Mouse (Mus musculus) limb, embryonic 12.5 days (tissue): ENCODE data around the gene Tpt1. TPM values are rescaled to one million over a fixed set of nuclear protein-coding genes. Genes with fewer than 3 reads are reported as not detected.
"Not testable (repeated sequence)": the region's sequence is repeated elsewhere in the genome, so short reads cannot be mapped to it uniquely, and the experiment has no call there.

Experiments used
- ATAC-seq: fragments of 200-750 bp; cut with Nextera tagmentation; 2 replicates; pipeline ENCODE4 v1.8.0; 2017; ENCODE audit warnings: low read depth, moderate TSS enrichment; ENCODE audit not compliant: insufficient number of reproducible peaks, insufficient read depth, low FRiP score, low TSS enrichment
- H3K27ac ChIP-seq: fragments of 300-500 bp; sonication (generic); 2 replicates; pipeline ENCODE4 v1.5.1; 2016; ENCODE audit warnings: mild to moderate bottlenecking, moderate library complexity
- H3K27me3 ChIP-seq: fragments of 300-500 bp; sonication (generic); 2 replicates; pipeline ENCODE4 v1.6.1; 2016; ENCODE audit warnings: mild to moderate bottlenecking, moderate library complexity
- H3K36me3 ChIP-seq: fragments of 300-500 bp; sonication (generic); 2 replicates; pipeline ENCODE4 v1.6.1; 2016; ENCODE audit warnings: mild to moderate bottlenecking, moderate library complexity
- H3K4me1 ChIP-seq: fragments of 300-500 bp; sonication (generic); replicated peaks from 2 replicates; pipeline ENCODE4 v1.6.1; 2016
- H3K4me2 ChIP-seq: fragments of 300-500 bp; sonication (generic); 2 replicates; pipeline ENCODE4 v1.6.1; 2016; ENCODE audit warnings: mild to moderate bottlenecking, moderate library complexity
- H3K4me3 ChIP-seq: fragments of 300-500 bp; sonication (generic); replicated peaks from 2 replicates; pipeline ENCODE4 v1.5.1; 2016; ENCODE audit warnings: mild to moderate bottlenecking
- H3K9ac ChIP-seq: fragments of 300-500 bp; sonication (generic); replicated peaks from 2 replicates; pipeline ENCODE4 v1.6.1; 2016; ENCODE audit warnings: mild to moderate bottlenecking, moderate library complexity
- H3K9me3 ChIP-seq: fragments of 300-500 bp; sonication (generic); 2 replicates; pipeline ENCODE4 v1.6.1; 2016; ENCODE audit warnings: mild to moderate bottlenecking, moderate library complexity
- WGBS: fragments of 180-500 bp; shearing (Covaris S2); methylation state at CpG from one replicate; pipeline ENCODE4 v1.1.7; 2016; 5-methylcytosine and 5-hydroxymethylcytosine counted together
- polyA plus RNA-seq: library from polyadenylated mRNA; unstranded; fragments of >200 nt; fragmentation: Nextera tagmentation; extraction: Ambion mirVana; gene quantifications from 2 replicates; pipeline ENCODE4 v1.2.1, GENCODE M21; 2016

The Tpt1 gene
- polyA plus RNA-seq, 1 experiment from 2014 or later = 1,047 TPM

DNA sequence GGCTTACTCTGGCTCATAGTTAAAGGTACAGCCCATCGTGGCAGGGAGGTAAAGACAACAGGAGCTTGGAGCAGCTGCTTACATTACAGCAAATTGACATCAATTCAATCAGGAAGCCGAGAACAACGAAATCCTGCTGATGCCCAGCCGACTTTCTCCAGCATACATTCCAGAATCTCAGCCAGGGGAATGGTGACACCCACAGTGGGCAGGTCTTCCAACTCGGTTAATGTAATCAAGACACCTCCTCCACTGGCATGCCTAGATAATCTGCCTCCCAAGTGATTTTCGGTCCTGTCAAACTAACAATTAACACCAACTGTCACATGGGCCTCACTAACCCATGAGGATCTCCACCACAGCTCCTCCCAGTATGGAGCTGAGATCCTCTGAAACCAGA, 17.8 kb downstream of the Tpt1 start:
- Histone ChIP-seq H3K4me2 (no peak overlapping the region), H3K4me3 (no peak overlapping the region), H3K9me3 (peaks cover 6% of the 10 kb centered on the region; the same call in 1 of the 2 replicates), H3K9ac (no peak overlapping the region), H3K27me3 (no peaks in the 10 kb centered on the region), H3K27ac (no peak overlapping the region), H3K36me3 (no peaks in the 10 kb centered on the region), H3K4me1 (peaks cover 10% of the 10 kb centered on the region)
- no peak for ATAC-seq
- WGBS = 92% methylated on average over 6 of the region's 6 CpGs

DNA sequence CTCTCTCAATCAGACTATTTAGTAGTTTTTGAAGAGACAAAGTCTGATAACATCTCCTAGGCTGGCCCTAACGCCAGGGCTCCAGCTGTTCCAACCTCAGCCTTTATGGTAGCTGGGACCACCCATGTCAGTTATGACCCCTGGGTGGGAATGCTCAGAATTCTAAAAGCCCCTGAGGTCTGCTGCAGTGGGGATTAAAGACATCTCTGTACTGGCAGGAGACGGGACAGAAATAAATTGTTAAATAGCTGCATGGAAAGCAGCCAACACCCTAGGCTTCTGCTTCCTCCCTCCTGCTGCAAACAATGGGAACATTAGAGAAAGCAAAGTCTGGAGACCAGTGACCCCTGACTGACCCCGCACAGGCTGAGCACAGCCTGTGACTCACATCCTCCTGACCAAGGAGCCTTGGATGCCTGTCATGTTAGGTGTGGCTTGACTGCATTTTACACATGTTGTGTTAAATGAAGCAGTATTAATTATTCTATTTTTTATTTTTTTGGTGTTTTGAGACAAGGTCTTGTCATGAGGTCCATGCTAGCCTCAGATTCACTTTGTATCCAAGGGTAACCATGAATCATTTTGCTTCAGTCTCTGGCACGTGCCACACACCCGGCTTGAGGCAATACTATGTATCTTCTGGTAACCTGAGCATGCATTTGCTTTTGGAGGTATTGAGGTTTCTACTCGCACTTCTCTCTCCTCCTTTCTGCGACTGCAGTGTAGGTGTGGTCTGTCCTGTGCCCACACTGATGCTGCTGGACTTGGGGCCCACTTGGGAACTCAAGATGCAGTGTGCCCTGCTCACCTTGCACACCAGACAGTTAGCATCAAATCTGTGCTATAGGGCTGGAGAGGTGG, 18.9 kb downstream of the Tpt1 start:
- no peaks in the 10 kb centered on the region for H3K27me3 ChIP-seq
- peaks cover 10% of the 10 kb centered on the region for H3K4me1 ChIP-seq
- no peak overlapping the region for H3K4me2 ChIP-seq
- H3K9me3 ChIP-seq = peaks cover 6% of the 10 kb centered on the region; the same call in 1 of the 2 replicates
- H3K27ac ChIP-seq = peak overlapping the region; percentile 79
- no peaks in the 10 kb centered on the region for H3K36me3 ChIP-seq
- ATAC-seq = peak; percentile 83
- H3K9ac ChIP-seq = no peak overlapping the region
- WGBS = 32% methylated on average over 7 of the region's 7 CpGs
- no peak overlapping the region for H3K4me3 ChIP-seq

DNA sequence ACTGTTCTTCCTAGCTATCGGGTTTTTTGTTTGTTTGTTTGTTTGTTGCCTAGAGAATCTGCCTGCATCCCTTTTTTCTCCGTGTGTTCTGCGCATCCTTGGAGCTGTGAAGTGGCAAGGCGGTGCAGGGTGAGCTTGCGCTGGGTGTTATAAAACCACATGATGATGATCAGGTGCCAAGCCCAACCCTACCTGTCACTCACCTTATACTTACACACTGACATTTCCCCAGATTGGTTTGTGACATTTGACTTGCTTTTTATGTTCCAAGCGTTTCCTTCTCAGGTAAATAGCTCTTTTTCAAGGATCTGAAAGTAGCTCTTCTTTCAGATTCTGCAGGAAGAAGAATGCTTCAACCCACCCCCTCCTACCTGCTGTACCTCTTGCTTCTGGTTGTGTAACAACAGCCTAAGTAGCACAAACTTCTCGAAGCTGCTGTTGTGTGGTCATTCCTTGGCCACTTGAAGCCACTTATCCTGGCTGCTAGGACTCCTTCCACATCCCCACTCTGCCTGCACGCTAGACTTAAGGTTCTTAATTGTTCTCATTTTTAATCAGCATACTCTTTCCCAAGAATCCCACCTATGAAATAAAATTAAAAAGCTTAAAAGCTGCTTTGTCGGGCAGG, 21.9 kb downstream of the Tpt1 start:
- no peak overlapping the region for H3K4me2 ChIP-seq
- 76% methylated on average over 9 of the region's 9 CpGs for WGBS
- H3K4me1 ChIP-seq = peaks cover 10% of the 10 kb centered on the region
- H3K9me3 ChIP-seq = peaks cover 9% of the 10 kb centered on the region; the same call in 1 of the 2 replicates
- no peak overlapping the region for H3K27ac ChIP-seq
- no peak overlapping the region for H3K4me3 ChIP-seq
- H3K9ac ChIP-seq = no peak overlapping the region
- no peaks in the 10 kb centered on the region for H3K36me3 ChIP-seq
- no peak for ATAC-seq
- no peaks in the 10 kb centered on the region for H3K27me3 ChIP-seq

DNA sequence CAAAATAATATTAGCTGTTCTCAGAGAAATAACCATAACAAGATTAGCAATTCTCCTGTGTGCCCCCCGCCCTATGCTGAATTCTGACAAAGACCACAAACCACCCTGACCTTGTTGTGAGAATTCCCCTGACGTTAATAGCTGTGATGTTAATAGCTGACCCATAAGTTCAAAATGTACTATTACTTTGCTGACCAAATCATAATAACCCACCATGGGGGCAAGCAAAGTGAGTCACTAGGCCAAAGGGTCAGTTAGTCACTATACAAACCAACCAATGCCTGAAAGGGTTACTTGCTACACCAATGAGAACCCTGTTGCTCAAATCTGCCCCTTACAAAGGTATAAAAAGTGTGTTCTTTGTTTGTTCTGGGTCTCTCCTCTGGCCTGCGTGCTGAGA, 23.1 kb downstream of the Tpt1 start:
- not testable (repeated sequence) for H3K27me3 ChIP-seq, ATAC-seq, H3K27ac ChIP-seq, H3K9ac ChIP-seq, H3K4me2 ChIP-seq, H3K36me3 ChIP-seq, H3K9me3 ChIP-seq, H3K4me3 ChIP-seq
- 71% methylated on average over 3 of the region's 3 CpGs for WGBS
- peaks cover 10% of the 10 kb centered on the region for H3K4me1 ChIP-seq

DNA sequence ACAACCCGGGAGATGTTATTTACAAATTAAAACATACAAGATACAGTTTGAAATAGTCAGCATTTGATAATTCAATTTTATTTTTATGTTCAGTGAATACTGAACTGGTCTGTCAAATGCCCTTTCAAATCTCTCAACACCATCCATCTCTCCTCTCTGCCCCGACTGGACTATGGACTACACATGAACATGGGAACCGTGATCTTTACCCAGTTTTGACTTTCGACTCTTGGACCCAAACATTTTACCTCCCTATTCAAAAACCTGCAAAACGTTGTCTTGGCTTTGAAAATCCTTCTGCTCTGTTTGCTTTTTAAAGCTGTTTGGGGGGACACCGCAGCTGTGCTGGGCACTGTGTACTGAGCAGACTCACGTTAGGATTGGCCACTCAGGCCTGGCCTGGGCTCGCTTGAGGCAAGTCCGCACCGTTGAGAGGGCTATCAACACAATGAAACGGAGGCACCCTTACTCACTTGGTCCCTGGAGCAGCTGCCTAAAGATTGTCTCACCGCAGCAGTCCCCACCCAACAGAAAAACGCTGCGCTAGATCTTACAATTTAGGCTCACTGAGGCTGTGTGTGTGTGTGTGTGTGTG, 25.0 kb downstream of the Tpt1 start:
- Histone ChIP-seq H3K36me3 (no peaks in the 10 kb centered on the region), H3K27me3 (0 out of 2 replicates have a peak, but pooled peaks cover 1% of the 10 kb centered on the region), H3K4me3 (no peak overlapping the region), H3K9me3 (peaks cover 4% of the 10 kb centered on the region; the same call in 1 of the 2 replicates), H3K27ac (no peak overlapping the region), H3K9ac (no peak overlapping the region), H3K4me2 (no peak overlapping the region), H3K4me1 (no peaks in the 10 kb centered on the region)
- ATAC-seq = no peak
- WGBS = 74% methylated on average over 14 of the region's 14 CpGs

DNA sequence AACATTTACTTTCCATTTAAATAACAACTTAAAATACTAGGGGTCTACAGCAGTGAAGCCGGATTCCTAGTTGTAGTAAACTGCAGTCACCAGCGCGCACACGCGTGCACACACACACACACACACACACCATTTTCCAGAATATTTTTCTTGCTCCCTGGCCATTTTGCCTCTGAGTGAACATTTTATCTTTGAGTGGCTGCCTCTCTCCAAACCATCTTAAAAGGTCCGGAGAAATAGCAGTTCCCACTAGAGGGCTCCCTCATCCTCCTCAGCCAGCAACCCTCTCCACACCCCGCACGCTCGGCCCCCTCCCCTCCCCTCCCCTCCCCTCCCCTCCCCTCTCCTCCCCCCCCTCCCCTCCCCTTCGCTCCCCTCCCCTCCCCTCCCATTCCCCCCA, 25.7 kb downstream of the Tpt1 start:
- peak overlapping the region; percentile 29 for H3K4me3 ChIP-seq
- WGBS = 26% methylated on average over 6 of the region's 10 CpGs
- peak overlapping the region; percentile 43 for H3K4me2 ChIP-seq
- H3K9me3 ChIP-seq = peaks cover 4% of the 10 kb centered on the region; the same call in 1 of the 2 replicates
- H3K36me3 ChIP-seq = no peaks in the 10 kb centered on the region
- H3K27ac ChIP-seq = no peak overlapping the region
- no peak for ATAC-seq
- 0 out of 2 replicates have a peak, but pooled peaks cover 3% of the 10 kb centered on the region for H3K27me3 ChIP-seq
- no peaks in the 10 kb centered on the region for H3K4me1 ChIP-seq
- no peak overlapping the region for H3K9ac ChIP-seq

DNA sequence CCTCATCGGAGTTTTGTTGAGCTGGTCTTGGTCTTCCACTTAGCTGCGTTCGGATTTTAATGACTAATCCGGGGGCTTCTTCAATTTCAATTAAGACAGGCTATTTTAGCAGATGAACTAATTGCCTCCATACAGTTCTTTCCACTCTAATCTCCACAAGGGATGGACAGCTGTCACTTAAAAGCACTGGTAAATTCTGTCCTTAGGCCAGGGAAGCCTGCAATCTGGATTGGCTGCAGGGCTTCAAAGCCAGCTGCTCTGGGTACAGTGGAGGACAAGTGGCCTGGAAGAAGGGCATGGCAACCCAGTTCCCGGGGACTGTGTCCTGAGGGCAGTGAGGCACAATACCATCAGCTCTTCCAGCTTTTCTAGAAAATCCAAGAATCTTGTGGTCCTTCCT, 26.2 kb downstream of the Tpt1 start:
- Histone ChIP-seq H3K4me3 (peak overlapping the region; percentile 29), H3K9me3 (peaks cover 4% of the 10 kb centered on the region; the same call in 1 of the 2 replicates), H3K27ac (no peak overlapping the region), H3K4me1 (no peaks in the 10 kb centered on the region), H3K27me3 (0 out of 2 replicates have a peak, but pooled peaks cover 3% of the 10 kb centered on the region), H3K36me3 (no peaks in the 10 kb centered on the region), H3K4me2 (peak overlapping the region; percentile 43), H3K9ac (no peak overlapping the region)
- ATAC-seq = no peak
- 7% methylated on average over 4 of the region's 5 CpGs for WGBS

DNA sequence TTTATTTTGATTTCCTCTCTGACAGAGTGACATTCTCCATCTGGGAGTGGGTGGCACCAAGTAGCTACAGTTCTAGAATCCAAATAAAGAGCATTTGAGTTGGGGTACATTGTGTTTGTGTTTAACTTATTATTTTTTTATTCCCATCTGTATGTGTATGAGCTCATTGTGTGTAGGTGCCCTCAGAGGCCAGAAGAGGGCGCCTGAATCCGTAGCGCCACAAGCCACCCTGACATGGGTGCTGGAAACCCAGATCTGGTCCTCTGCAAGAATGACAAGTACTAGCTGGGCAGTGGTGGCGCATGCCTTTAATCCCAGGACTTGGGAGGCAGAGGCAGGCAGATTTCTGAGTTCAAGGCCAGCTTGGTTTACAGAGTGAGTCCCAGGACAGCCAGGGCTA, 26.9 kb downstream of the Tpt1 start:
- Histone ChIP-seq H3K36me3 (no peaks in the 10 kb centered on the region), H3K27me3 (0 out of 2 replicates have a peak, but pooled peaks cover 3% of the 10 kb centered on the region), H3K27ac (no peak overlapping the region), H3K9me3 (peaks cover 4% of the 10 kb centered on the region; the same call in 1 of the 2 replicates), H3K4me2 (no peak overlapping the region), H3K9ac (no peak overlapping the region), H3K4me1 (no peaks in the 10 kb centered on the region), H3K4me3 (no peak overlapping the region)
- WGBS = 90% methylated on average over 4 of the region's 4 CpGs
- ATAC-seq = no peak

DNA sequence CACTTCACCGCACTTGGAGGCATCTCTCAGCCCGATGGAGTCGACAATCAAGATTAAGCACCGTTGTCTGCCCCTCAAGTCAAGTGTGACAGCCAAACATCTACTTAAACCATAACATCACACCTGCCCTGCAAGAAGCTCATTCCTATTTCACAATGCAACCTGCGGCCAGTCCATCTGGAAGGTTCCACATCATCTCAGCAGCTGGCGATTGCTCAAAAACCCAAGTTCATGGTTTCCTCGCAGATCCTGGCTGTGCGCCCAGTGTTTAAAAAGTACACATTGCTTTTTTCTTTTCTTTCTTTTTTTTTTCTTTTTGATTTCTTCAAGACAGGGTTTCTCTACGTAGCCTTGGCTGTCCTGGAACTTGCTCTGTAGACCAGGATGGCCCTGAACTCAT, 28.7 kb downstream of the Tpt1 start:
- no peak for ATAC-seq
- H3K27me3 ChIP-seq = 0 out of 2 replicates have a peak, but pooled peaks cover 3% of the 10 kb centered on the region
- WGBS = 88% methylated on average over 9 of the region's 9 CpGs

DNA sequence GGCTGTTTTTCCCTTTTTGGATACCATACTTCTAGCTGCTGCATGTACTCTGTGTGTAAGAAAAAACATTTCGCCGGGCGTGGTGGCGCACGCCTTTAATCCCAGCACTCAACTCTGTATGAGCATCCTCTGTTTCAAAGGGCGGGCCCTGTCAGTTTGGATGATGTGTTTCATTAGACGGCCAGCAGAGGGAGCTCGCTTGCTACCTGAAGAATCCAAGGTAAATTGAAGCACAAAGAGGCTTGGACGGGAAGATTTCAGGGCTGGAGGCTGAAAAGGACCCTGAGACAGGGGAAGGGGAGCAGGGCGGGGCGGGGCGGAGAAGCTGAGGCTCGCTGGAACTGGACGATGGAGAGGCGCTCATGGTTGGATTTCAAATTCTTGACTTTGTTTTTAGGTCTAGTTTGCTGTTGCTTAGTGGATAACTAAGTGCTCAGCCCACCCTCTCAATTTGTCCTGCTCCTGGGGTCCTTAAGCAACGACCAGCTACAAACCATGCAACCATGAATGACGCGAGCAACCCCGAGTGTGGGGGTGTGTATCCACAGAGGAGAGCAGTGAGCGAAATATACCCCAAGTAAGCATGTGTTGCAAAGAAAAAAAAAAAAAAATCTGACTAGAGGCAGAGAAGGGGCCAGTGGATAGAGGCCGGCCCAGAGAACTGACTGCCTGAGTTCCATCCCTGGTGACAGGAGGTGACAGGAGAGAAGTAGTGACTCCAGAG, 31.6 kb downstream of the Tpt1 start:
- 14% methylated on average over 21 of the region's 21 CpGs for WGBS
- 0 out of 2 replicates have a peak, but pooled peaks cover 3% of the 10 kb centered on the region for H3K27me3 ChIP-seq
- H3K4me3 ChIP-seq = no peak overlapping the region; the same call in 1 of the 2 replicates
- H3K4me1 ChIP-seq = 0 out of 2 replicates have a peak, but pooled peaks cover under 1% of the 10 kb centered on the region
- peak; percentile 44; the same call in 1 of the 2 replicates for ATAC-seq
- H3K9ac ChIP-seq = peak overlapping the region; percentile 44; the same call in 1 of the 2 replicates
- H3K4me2 ChIP-seq = peak overlapping the region; percentile 43
- no peaks in the 10 kb centered on the region for H3K36me3 ChIP-seq
- H3K27ac ChIP-seq = no peak overlapping the region
- H3K9me3 ChIP-seq = peaks cover 4% of the 10 kb centered on the region; the same call in 1 of the 2 replicates

More for the DNA sequence above, 28.7 kb downstream of the Tpt1 start:
- H3K27ac ChIP-seq = no peak overlapping the region
- peaks cover 4% of the 10 kb centered on the region; the same call in 1 of the 2 replicates for H3K9me3 ChIP-seq
- no peaks in the 10 kb centered on the region for H3K4me1 ChIP-seq
- H3K4me2 ChIP-seq = no peak overlapping the region
- no peak overlapping the region for H3K4me3 ChIP-seq
- no peak overlapping the region for H3K9ac ChIP-seq
- H3K36me3 ChIP-seq = no peaks in the 10 kb centered on the region
